Mouse (Mus musculus): ENCODE data around the gene Slc16a11.

DNA sequence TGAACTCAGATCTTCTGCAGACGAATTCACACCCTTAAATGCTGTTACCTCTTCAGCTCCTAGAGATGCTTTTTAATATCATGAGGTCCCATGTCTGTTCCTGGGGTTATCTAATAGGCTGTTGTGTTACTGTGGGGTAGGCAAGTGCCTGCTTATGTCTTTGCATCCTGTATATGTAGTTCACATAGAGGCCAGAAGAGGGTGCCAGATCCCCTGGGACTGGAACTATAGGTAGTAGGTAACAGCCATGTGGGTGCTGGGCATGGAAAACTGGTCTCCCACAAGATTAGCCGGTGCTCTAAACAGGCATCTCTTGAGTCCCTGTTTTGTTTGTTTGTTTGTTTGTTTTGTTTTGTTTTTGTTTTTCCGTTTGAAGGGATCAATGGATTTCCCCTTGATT is 40.7 kb upstream of the Slc16a11 start:
- TF ChIP-seq CTCF (IDR thresholded peaks at IDR 0.05) (peak; percentile 60), POLR2A (IDR thresholded peaks at IDR 0.05; ENCODE audit: insufficient read depth, low read depth, low read length) (no peak), EP300 (IDR thresholded peaks at IDR 0.05; ENCODE audit: insufficient read depth, low read depth, low read length) (no peak)

Measured in heart, adult 2 months (tissue).